Comparison of ENCODE assay signal across 8 mouse cellular contexts in the genomic region with DNA sequence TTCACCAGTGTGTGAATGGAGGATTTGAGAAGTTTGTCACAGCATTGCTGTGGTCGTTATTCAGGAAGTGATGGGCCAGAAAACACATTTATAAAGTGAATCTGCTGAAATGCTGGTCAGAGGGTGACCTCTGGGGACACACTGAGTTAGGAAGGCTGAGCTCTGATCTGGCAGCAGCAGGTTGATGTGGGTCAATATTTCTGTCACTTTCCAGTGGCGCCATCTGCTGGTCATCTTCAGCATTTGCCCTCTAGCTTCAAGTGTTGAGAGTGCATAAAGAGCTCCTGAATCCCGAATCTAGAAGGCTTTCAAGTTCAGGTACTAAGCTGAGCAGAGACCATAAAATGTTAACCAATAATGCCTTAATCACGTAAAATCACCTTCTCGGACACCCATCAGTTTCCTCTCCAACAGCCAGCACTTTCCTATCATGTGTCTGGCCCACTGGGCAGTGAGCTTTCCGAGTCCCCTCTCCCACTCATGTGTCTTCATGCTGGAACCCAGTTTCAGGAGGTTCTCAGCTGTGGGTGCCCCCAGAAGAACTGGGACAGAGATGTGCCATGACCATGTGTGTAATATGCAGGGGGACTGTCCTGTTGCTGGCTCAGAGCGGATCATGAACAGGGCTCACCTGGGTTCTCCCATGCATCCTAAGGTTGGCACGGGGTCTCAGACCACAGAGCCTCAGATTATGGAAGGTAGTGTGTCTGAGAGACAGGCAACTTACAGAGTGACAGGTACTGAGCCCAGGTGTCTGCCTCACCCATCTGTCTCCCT.
DNase-seq lines count a peak whose midpoint lies in the region; ATAC-seq and TF ChIP-seq lines count a peak whose summit lies in the region.

No protein-coding gene starts in this region.

- H3K4me1 ChIP-seq in cerebellum, adult 2 months (ENCODE audit: control insufficient read depth, insufficient read depth, low read length), result peaks cover 28% of the 10 kb centered on the region
- 0 out of 2 replicates have a peak, but pooled peaks cover 5% of the 10 kb centered on the region for H3K4me1 ChIP-seq in intestine, embryonic 15.5 days (replicated peaks)
- no peaks in the 10 kb centered on the region for H3K4me1 ChIP-seq in neural tube, embryonic 11.5 days (ENCODE audit: control insufficient read depth, insufficient read depth, low read length)
- no peaks in the 10 kb centered on the region for H3K4me1 ChIP-seq in stomach, postnatal 0 days (replicated peaks; ENCODE audit: control insufficient read depth, insufficient read depth)

- H3K9ac ChIP-seq in intestine, embryonic 15.5 days, result no peak overlapping the region
- H3K9ac ChIP-seq in neural tube, embryonic 11.5 days (ENCODE audit: low read length), result no peak overlapping the region
- H3K9ac ChIP-seq in stomach, postnatal 0 days (ENCODE audit: low read length), result no peak overlapping the region

- H3K4me3 ChIP-seq in cerebellum, adult 2 months (replicated peaks; ENCODE audit: insufficient read depth, low read depth, low read length), result no peak overlapping the region
- H3K4me3 ChIP-seq in intestine, embryonic 15.5 days (replicated peaks), result no peak overlapping the region
- H3K4me3 ChIP-seq in neural tube, embryonic 11.5 days (ENCODE audit: low read depth, low read length), result no peak overlapping the region
- no peak overlapping the region for H3K4me3 ChIP-seq in stomach, postnatal 0 days (ENCODE audit: low read depth, low read length)

- H3K27ac ChIP-seq in cerebellum, adult 2 months (ENCODE audit: insufficient read depth, low read length), result no peak overlapping the region
- H3K27ac ChIP-seq in intestine, embryonic 15.5 days, result no peak overlapping the region
- no peak overlapping the region for H3K27ac ChIP-seq in neural tube, embryonic 11.5 days (ENCODE audit: low read depth, low read length)
- no peak overlapping the region for H3K27ac ChIP-seq in stomach, postnatal 0 days (replicated peaks)

- H3K4me2 ChIP-seq in intestine, embryonic 15.5 days (replicated peaks), result no peak overlapping the region
- no peak overlapping the region for H3K4me2 ChIP-seq in neural tube, embryonic 11.5 days (ENCODE audit: low read depth)
- no peak overlapping the region for H3K4me2 ChIP-seq in stomach, postnatal 0 days (replicated peaks; ENCODE audit: low read depth)

- no peaks in the 10 kb centered on the region for H3K36me3 ChIP-seq in intestine, embryonic 15.5 days
- H3K36me3 ChIP-seq in neural tube, embryonic 11.5 days (ENCODE audit: control insufficient read depth, insufficient read depth, low read length), result no peaks in the 10 kb centered on the region
- H3K36me3 ChIP-seq in stomach, postnatal 0 days (ENCODE audit: control insufficient read depth, insufficient read depth, low read length), result no peaks in the 10 kb centered on the region

- TF ChIP-seq POLR2A in cerebellum, adult 2 months (IDR thresholded peaks at IDR 0.05; ENCODE audit: borderline replicate concordance, insufficient read depth, low read length), result no peak

- intact Hi-C loops in left cerebral cortex, postnatal 4 days (cut with DNase I), result loop anchor here (2.0 kb wide), 1 partner anchor 95 kb away; a partner anchor contains a TSS

- DNase-seq in urinary bladder, adult 18-20 months (ENCODE audit: low spot score in 2 of 2), result peak; percentile 52 to 65
- DNase-seq in urinary bladder, postnatal 10 days (ENCODE audit: low spot score), result no peak
- DNase-seq in cerebellum, adult 2 months, result peak; percentile 76 to 82
- peak; percentile 57 to 67 for DNase-seq in frontal cortex, postnatal 25 days (ENCODE audit: low spot score in 2 of 2)
- peak; percentile 76 for DNase-seq in left cerebral cortex, postnatal 4 days
- peak; percentile 82 for DNase-seq in neural tube, embryonic 11.5 days (ENCODE audit: low spot score)
- peak; percentile 80 for DNase-seq in stomach, postnatal 0 days (ENCODE audit: low spot score)

- no peak for TF ChIP-seq EP300 in stomach, postnatal 0 days (optimal IDR thresholded peaks at IDR 0.05)

- H3K9me3 ChIP-seq in intestine, embryonic 15.5 days, result no peaks in the 10 kb centered on the region
- H3K9me3 ChIP-seq in neural tube, embryonic 11.5 days (ENCODE audit: control insufficient read depth, low read length), result no peaks in the 10 kb centered on the region
- no peaks in the 10 kb centered on the region for H3K9me3 ChIP-seq in stomach, postnatal 0 days (ENCODE audit: control insufficient read depth, low read length)

- 64% methylated on average over 8 of the region's 8 CpGs for WGBS in cerebellum, adult 2 months
- WGBS in intestine, embryonic 15.5 days, result 53% methylated on average over 8 of the region's 8 CpGs
- WGBS in neural tube, embryonic 11.5 days, result 56% methylated on average over 8 of the region's 8 CpGs
- 53% methylated on average over 8 of the region's 8 CpGs for WGBS in stomach, postnatal 0 days

- peak; percentile 89 for TF ChIP-seq CTCF in cerebellum, adult 2 months (IDR thresholded peaks at IDR 0.05; ENCODE audit: borderline replicate concordance, insufficient read depth, low read depth, low read length)
- TF ChIP-seq CTCF in stomach, postnatal 0 days (IDR thresholded peaks at IDR 0.05; ENCODE audit: low read depth), result peak; percentile 93

- ATAC-seq in intestine, embryonic 15.5 days, result peak; percentile 70
- ATAC-seq in neural tube, embryonic 11.5 days (ENCODE audit: insufficient read depth, low FRiP score, low TSS enrichment), result no peak
- ATAC-seq in stomach, postnatal 0 days (ENCODE audit: low FRiP score, low TSS enrichment), result peak; percentile 73; the same call in 1 of the 2 replicates

- H3K27me3 ChIP-seq in cerebellum, adult 2 months (ENCODE audit: control insufficient read depth, insufficient read depth, low read length), result no peaks in the 10 kb centered on the region
- H3K27me3 ChIP-seq in intestine, embryonic 15.5 days (replicated peaks), result no peaks in the 10 kb centered on the region
- H3K27me3 ChIP-seq in neural tube, embryonic 11.5 days (ENCODE audit: control insufficient read depth, insufficient read depth, low read length), result no peaks in the 10 kb centered on the region
- H3K27me3 ChIP-seq in stomach, postnatal 0 days (ENCODE audit: control insufficient read depth, insufficient read depth, low read length), result no peaks in the 10 kb centered on the region
